Mouse (Mus musculus) testis, adult 2 months (tissue): ENCODE results near the gene Tmem216. TPM values are rescaled to one million over a fixed set of nuclear protein-coding genes. Genes with fewer than 3 reads are reported as not detected.

Experiments used
- H3K27ac ChIP-seq: fragments of 200-500 bp; 2 replicates; pipeline ENCODE4 v1.5.1; 2012; ENCODE audit warnings: low read depth, low read length; ENCODE audit not compliant: control insufficient read depth, insufficient read depth
- H3K27me3 ChIP-seq: fragments of 200-500 bp; 2 replicates; pipeline ENCODE4 v1.6.1; 2012; ENCODE audit warnings: mild to moderate bottlenecking, low read length, moderate library complexity; ENCODE audit not compliant: control insufficient read depth, insufficient read depth
- H3K36me3 ChIP-seq: fragments of 200-500 bp; 2 replicates; pipeline ENCODE4 v1.6.1; 2012; ENCODE audit warnings: mild to moderate bottlenecking, low read length; ENCODE audit not compliant: control insufficient read depth, insufficient read depth
- H3K4me1 ChIP-seq: fragments of 200-500 bp; 2 replicates; pipeline ENCODE4 v1.6.1; 2012; ENCODE audit warnings: low read length; ENCODE audit not compliant: control insufficient read depth, insufficient read depth
- H3K4me3 ChIP-seq: fragments of 200-500 bp; 2 replicates; pipeline ENCODE4 v1.5.1; 2012; ENCODE audit warnings: low read depth, mild to moderate bottlenecking, low read length, moderate library complexity, mixed read lengths; ENCODE audit not compliant: control insufficient read depth
- CTCF ChIP-seq: fragments of 200-500 bp; IDR thresholded peaks from 2 replicates; pipeline ENCODE4 v1.5.1; 2012; ENCODE audit warnings: low read depth, mild to moderate bottlenecking, inconsistent platforms, low read length, moderate library complexity; ENCODE audit not compliant: control insufficient read depth, insufficient read depth, insufficient replicate concordance
- POLR2A ChIP-seq: fragments of 200-500 bp; IDR thresholded peaks from 2 replicates; pipeline ENCODE4 v1.6.1; 2012; ENCODE audit warnings: low read depth, mild to moderate bottlenecking, inconsistent platforms, low read length, moderate library complexity; ENCODE audit not compliant: control insufficient read depth
- polyA plus RNA-seq: library from polyadenylated mRNA; depleted of rRNA; stranded (reverse); fragments of >200 nt; gene quantifications from 2 replicates; pipeline ENCODE4 v1.2.3, GENCODE M21; 2012

Tmem216 gene
- polyA plus RNA-seq, 1 experiment = 39.5 TPM

GRCm38 (mm10) chr19:10520355-10520754 is 35.7 kb downstream of the Tmem216 start:
- Histone ChIP-seq H3K4me1 (no peaks in the 10 kb centered on the region; the same call in 1 of the 2 replicates), H3K36me3 (peaks cover 3% of the 10 kb centered on the region; the same call in 1 of the 2 replicates)

DNA sequence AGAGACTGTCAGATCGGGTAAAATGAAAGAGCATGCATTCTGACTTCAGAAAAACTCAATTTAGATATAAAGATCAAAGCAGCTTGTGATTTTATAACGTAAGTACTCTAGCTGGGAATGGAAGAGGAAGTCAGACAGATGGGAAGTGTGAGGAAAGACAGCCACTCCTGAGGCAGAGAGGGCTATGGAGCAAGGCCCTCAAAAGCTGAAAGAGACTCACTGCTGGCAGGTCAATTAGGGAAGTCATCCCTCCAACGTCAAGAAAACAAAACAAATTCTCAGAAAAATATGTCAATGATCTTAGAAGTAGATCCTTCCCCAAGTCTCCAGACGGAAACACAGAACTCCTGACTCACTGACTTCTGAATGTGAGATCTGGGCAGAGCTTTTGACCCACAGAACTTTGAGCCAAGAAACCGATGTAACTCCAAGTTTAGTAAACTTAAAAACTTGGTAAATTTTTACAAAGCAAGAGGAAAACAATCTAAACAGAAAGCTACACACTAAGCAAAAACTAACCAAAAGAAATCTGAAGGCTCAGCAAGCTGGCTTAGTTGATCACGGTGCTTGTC is 45.2 kb downstream of the Tmem216 start:
- TF ChIP-seq CTCF (no peak), POLR2A (no peak)
- Histone ChIP-seq H3K4me1 (no peaks in the 10 kb centered on the region), H3K4me3 (no peak overlapping the region), H3K27ac (no peak overlapping the region), H3K36me3 (peaks cover 1% of the 10 kb centered on the region; the same call in 1 of the 2 replicates), H3K27me3 (no peaks in the 10 kb centered on the region)

More at GRCm38 (mm10) chr19:10520355-10520754, 35.7 kb downstream of the Tmem216 start:
- H3K27ac ChIP-seq = no peak overlapping the region
- H3K27me3 ChIP-seq = no peaks in the 10 kb centered on the region
- TF ChIP-seq POLR2A (no peak), CTCF (no peak)
- no peak overlapping the region; the same call in 1 of the 2 replicates for H3K4me3 ChIP-seq

DNA sequence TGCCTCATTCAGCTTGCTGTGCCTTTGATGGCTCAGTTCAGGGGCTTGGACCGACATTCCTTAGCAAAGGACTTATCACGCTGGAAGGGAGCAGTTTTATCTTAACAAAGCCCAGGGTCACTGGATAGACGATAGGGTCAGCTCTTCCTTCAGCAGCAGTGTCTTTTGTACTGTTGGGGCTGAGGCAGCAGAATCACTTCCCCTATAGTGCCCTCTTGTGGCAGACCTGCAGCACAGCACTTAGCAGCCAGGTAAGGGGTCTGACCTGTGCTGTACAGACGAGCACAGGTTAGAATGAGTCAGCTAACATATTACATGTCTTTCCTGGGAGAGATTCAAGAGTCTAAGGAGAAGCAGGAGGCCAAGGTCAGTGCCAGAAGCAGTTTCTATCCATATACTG is 53.5 kb downstream of the Tmem216 start:
- no peaks in the 10 kb centered on the region for H3K27me3 ChIP-seq
- no peaks in the 10 kb centered on the region for H3K4me1 ChIP-seq
- no peak overlapping the region for H3K4me3 ChIP-seq
- no peak overlapping the region for H3K27ac ChIP-seq
- TF ChIP-seq CTCF (peak; percentile 92; the same call in 1 of the 2 replicates), POLR2A (no peak)
- H3K36me3 ChIP-seq = peaks cover 2% of the 10 kb centered on the region; the same call in 1 of the 2 replicates

- TF ChIP-seq POLR2A (no peak), CTCF (no peak)
- Histone ChIP-seq H3K36me3 (peaks cover 2% of the 10 kb centered on the region; the same call in 1 of the 2 replicates), H3K27me3 (no peaks in the 10 kb centered on the region), H3K27ac (no peak overlapping the region), H3K4me1 (no peaks in the 10 kb centered on the region), H3K4me3 (no peak overlapping the region)
Observed at GRCm38 (mm10) chr19:10500581-10500980, 55.5 kb downstream of the Tmem216 start.

GRCm38 (mm10) chr19:10497512-10498160 is 58.4 kb downstream of the Tmem216 start:
- no peak for TF ChIP-seq POLR2A
- TF ChIP-seq CTCF = no peak
- H3K27ac ChIP-seq = no peak overlapping the region
- H3K36me3 ChIP-seq = no peaks in the 10 kb centered on the region
- H3K4me1 ChIP-seq = no peaks in the 10 kb centered on the region
- no peaks in the 10 kb centered on the region for H3K27me3 ChIP-seq
- H3K4me3 ChIP-seq = no peak overlapping the region

DNA sequence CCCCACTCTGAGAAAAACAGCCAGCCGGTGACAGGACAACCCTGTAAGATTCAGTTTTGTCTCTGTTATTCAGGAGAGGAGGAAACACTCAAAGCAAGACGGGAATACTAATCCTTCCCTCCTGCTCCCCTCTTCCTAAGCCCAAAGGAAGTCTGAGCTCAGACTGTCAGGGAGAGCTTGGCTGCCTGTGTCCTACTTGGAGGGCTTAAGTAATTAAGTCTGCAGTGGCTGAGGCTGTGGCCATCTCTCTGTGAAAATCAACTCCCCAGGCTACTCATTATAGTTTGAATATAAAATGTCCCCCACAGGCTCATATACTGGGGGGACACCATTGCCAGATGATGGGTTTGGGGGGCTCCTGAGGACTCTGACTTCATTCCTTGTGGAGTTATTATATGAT is 59.1 kb downstream of the Tmem216 start:
- Histone ChIP-seq H3K36me3 (no peaks in the 10 kb centered on the region), H3K27ac (no peak overlapping the region), H3K27me3 (no peaks in the 10 kb centered on the region), H3K4me1 (no peaks in the 10 kb centered on the region), H3K4me3 (no peak overlapping the region)
- no peak for TF ChIP-seq CTCF
- TF ChIP-seq POLR2A = no peak

GRCm38 (mm10) chr19:10495670-10496069 is 60.4 kb downstream of the Tmem216 start:
- TF ChIP-seq POLR2A (no peak), CTCF (no peak)
- no peaks in the 10 kb centered on the region for H3K36me3 ChIP-seq
- H3K4me3 ChIP-seq = no peak overlapping the region
- no peaks in the 10 kb centered on the region for H3K4me1 ChIP-seq
- H3K27me3 ChIP-seq = no peaks in the 10 kb centered on the region
- H3K27ac ChIP-seq = no peak overlapping the region
